Mouse (Mus musculus) urinary bladder, postnatal 4 days (tissue): Measurements from ENCODE around the gene Daam2.

Source experiments
- DNase-seq, 2 experiments: peaks; one replicate each; pipeline ENCODE4 v3.0.0; 2021 to 2022; ENCODE audit warnings: low spot score in 2 of 2

Daam2 gene

GRCm38 (mm10) chr17:49531661-49532060, 32.5 kb downstream of the Daam2 start:
- DNase-seq = no peak

GRCm38 (mm10) chr17:49530215-49530614, 33.9 kb downstream of the Daam2 start:
- DNase-seq = no peak

GRCm38 (mm10) chr17:49528503-49529205, 35.5 kb downstream of the Daam2 start:
- no peak for DNase-seq

- DNase-seq = no peak
Measured at GRCm38 (mm10) chr17:49528033-49528432, 36.1 kb downstream of the Daam2 start.

- no peak for DNase-seq
Measured at GRCm38 (mm10) chr17:49526566-49526965, 37.6 kb downstream of the Daam2 start.

GRCm38 (mm10) chr17:49525911-49526310, 38.2 kb downstream of the Daam2 start:
- DNase-seq = no peak

- no peak for DNase-seq
Measured at GRCm38 (mm10) chr17:49524584-49524983, 39.6 kb downstream of the Daam2 start.

- DNase-seq = no peak
Measured at GRCm38 (mm10) chr17:49522435-49522834, 41.7 kb downstream of the Daam2 start.

- no peak for DNase-seq
Measured at GRCm38 (mm10) chr17:49522002-49522401, 42.1 kb downstream of the Daam2 start.

GRCm38 (mm10) chr17:49520674-49521073, 43.5 kb downstream of the Daam2 start:
- no peak for DNase-seq

- DNase-seq = no peak
Measured at GRCm38 (mm10) chr17:49519576-49520247, 44.4 kb downstream of the Daam2 start.

GRCm38 (mm10) chr17:49517091-49517490, 47.1 kb downstream of the Daam2 start:
- DNase-seq = no peak

GRCm38 (mm10) chr17:49515678-49516077, 48.5 kb downstream of the Daam2 start:
- no peak for DNase-seq

GRCm38 (mm10) chr17:49515141-49515540, 49.0 kb downstream of the Daam2 start:
- no peak for DNase-seq

GRCm38 (mm10) chr17:49512671-49513085, 51.5 kb downstream of the Daam2 start:
- no peak for DNase-seq

GRCm38 (mm10) chr17:49509431-49509830, 54.7 kb downstream of the Daam2 start:
- no peak for DNase-seq

- DNase-seq = no peak
Measured at GRCm38 (mm10) chr17:49503246-49503900, 60.8 kb downstream of the Daam2 start.

- no peak for DNase-seq
Measured at GRCm38 (mm10) chr17:49500234-49500633, 63.9 kb downstream of the Daam2 start.

- no peak for DNase-seq
Measured at GRCm38 (mm10) chr17:49499635-49500034, 64.5 kb downstream of the Daam2 start.

- no peak for DNase-seq
Measured at GRCm38 (mm10) chr17:49498169-49498568, 66.0 kb downstream of the Daam2 start.

- DNase-seq = no peak
Measured at GRCm38 (mm10) chr17:49493276-49493675, 70.9 kb downstream of the Daam2 start.

GRCm38 (mm10) chr17:49489098-49489497, 75.0 kb downstream of the Daam2 start:
- no peak for DNase-seq

- no peak for DNase-seq
Measured at GRCm38 (mm10) chr17:49484435-49484834, 79.7 kb downstream of the Daam2 start.
